Mouse (Mus musculus) CD4-positive naive resting alpha-beta T cell, adult 57 days (primary cell): Measurements from ENCODE around the gene Ezh1. TPM values are rescaled to one million over a fixed set of nuclear protein-coding genes. Genes with fewer than 3 reads are reported as not detected.

Source experiments
- total RNA-seq: library from RNA; stranded (reverse); gene quantifications from one replicate; pipeline ENCODE4 v1.2.4, GENCODE M21; 2023

Gene Ezh1
- total RNA-seq = 91.5 TPM

DNA sequence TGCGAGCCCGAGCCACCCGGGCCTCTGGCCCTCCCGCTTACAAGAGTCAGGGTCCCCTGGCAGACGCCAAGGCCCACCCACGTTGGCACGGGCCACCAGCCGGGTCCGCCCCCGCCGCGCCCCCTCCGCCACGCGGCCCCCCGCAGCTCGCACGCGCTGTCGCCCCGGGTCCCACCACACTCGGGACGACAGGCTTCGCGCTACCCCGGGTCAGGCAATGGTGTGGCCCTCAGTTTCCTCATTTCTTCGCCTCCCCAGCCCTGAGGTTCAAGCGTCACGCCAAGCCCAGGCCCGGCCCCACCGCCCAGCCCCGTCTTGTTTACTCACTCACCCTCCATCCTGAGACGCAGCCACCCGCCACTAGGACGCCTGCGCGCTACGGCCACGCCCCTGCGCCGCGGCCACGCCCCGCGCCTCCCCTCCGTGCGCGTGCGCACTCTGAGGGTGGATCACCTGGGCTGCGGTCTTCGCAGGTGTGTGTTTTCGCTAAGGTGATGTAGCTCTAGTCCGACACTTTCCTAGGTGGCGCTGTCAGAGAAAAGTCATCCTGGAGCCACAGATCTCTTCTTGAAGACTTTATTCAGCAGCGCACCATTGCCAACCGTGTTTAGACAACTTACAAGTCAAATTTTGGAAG, at the start of gene Ezh1:
Gene Ezh1, minus strand, starts transcription at position 399 of the 637 bp plus-strand sequence.

DNA sequence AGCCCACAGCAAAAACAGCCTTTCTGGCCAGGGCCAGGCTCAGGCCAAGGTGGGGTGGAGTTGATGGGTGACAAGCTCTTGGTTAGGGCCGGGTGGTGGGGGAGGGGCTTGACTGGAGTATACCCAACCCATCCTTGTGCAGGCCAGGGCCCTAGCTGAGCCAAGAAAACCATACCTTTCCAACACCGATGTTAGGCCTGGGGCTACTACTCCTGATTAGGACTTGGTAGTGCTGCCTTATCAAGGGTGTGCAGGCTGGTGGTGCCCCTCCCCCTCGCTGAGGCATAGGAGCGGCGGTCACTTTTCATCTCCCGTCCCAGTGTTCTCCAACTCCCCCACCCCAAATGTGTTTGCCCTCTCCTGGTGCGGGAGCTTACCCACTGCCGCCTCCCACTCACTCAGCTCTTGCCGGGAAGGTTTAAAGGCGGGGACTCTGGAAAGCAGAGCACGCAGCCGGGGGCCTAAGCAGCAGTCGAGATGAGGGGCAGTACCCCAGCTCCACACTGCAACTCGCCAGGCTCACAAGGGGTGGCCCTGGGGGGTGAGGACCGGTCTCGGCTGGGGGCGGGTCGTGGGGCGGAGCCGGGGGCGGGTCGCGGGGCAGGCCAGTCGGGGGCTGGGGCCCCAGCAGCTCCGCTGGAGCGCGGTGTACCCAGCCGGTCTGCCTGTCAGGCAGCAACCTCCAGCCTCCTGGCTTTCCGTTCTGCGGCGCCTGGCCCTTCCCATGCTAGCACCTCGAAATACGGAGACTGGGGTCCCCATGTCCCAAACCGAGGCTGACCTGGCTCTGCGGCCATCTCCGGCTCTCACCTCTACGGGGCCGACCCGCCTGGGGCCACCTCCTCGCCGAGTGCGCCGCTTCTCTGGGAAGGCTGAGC, 33.9 kb upstream of the Ezh1 start, which contains the start of gene Wnk4:
Gene Wnk4, plus strand, starts transcription at position 620 of the 878 bp plus-strand sequence.

DNA sequence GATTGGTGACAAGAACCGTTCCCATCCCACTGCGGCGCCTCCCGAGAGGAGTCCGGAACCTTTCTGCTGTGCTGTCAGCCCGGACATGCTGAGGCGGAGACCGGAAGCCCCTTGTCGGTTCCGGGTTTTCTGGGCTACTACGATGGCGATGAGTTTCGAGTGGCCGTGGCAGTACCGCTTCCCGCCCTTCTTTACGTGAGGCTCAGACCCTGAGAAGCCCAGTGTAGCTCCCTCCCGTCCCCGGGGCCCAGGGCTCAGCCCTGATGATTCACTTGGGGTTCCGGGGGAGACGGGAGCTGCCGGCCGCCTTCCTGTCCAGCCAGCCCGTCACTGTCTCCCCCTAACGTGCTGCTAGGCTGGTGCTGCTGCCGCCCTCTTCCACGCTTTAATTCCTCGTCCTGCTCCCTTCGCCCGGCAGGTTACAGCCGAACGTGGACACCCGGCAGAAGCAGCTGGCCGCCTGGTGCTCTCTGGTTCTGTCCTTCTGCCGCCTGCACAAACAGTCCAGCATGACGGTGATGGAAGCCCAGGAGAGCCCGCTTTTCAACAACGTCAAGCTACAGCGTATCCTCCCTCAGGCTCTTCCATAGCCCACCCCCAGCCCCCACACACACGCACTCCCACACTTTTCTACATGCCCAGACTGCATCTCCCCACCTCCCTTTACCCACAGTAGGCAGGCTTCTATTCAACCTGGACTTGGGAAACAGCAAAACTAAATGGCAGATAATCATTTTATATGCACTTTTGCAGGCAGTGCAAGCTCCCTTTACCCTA, 27.5 kb upstream of the Ezh1 start, which contains the start of gene Vps25:
Gene Vps25, plus strand, starts transcription at position 95 of the 777 bp plus-strand sequence.

DNA sequence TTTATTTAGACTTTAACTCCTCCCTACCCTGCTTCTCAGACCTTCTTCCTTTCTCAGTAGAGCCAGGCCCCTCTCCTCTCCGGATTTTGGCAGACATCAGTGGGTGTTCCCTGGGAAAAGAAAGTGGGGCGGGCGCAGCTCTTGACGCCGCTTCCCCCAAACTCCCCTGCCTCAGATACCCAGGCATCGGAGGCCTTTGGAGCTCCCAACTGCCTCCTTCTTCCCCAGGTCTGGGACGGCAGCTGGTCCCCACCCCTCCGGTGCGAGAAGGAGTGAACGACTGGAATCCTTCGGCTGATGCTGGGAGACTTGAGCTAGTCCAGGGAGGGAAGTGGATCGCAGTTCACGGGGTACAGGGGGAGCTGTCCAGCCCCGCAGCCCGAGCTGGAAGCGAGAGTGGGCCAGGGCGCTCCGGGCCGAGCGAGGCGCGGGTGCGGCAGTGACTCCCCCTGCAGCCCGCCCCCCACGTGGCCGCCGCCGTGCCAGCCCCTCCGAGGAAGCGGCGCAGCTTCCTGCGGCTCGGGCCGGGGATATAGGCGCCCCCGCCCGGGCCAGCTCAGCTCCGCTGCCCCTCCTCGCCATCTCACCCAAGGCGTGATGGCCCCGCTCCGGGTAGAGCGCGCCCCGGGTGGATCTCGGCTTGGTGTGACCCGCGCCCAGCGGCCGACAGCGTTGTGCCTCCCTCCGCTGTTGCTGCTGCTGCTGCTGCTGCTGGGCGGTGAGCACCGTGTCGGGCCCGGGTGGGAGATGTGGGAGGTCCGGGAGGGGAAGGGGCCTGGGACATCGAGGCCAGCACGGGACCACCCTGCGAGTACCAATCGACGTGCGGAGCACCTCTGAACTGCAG, 19.8 kb upstream of the Ezh1 start, which contains the start of gene Ramp2:
Gene Ramp2, plus strand, starts transcription at position 174 of the 847 bp plus-strand sequence.

DNA sequence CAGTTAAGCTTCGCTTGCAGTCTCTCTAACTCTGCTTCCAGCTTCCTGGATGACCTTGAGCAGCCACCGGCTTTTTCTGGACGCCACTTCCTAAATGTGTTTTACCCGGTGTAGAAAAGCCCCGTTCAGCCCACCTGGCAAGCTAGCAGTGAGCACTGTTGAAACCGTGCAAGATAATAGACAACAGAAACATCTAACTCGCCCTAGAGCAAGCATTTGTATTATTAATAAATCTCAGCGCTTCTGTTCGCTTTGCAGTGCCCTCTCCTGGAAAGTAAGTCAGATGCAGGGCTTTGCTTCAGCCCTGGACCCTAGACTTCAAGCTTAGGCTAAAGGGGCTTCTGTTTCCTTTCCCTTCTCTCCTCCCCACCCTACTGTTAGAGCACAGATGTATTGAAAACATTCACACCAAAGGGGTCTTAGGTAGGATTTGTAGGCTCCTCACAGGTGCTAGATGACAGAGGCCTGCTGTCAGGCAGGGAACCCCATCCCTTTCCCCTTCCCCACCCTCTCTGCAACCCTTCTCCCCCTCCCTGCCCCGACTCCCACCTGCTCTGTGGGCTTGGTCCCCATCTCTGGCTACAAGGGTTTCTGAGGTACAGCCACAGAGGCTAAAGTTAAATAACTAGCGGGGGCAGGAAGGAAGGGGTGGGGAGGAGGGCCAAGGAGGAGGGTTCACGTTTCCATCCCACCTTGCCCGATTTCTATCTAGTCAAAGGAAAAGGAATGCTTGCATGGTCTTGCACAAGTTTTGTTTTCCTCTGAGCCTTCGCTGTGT, 51.2 kb downstream of the Ezh1 start, which contains the start of gene Ccr10:
Gene Ccr10, minus strand, starts transcription at position 593 of the 778 bp plus-strand sequence.

DNA sequence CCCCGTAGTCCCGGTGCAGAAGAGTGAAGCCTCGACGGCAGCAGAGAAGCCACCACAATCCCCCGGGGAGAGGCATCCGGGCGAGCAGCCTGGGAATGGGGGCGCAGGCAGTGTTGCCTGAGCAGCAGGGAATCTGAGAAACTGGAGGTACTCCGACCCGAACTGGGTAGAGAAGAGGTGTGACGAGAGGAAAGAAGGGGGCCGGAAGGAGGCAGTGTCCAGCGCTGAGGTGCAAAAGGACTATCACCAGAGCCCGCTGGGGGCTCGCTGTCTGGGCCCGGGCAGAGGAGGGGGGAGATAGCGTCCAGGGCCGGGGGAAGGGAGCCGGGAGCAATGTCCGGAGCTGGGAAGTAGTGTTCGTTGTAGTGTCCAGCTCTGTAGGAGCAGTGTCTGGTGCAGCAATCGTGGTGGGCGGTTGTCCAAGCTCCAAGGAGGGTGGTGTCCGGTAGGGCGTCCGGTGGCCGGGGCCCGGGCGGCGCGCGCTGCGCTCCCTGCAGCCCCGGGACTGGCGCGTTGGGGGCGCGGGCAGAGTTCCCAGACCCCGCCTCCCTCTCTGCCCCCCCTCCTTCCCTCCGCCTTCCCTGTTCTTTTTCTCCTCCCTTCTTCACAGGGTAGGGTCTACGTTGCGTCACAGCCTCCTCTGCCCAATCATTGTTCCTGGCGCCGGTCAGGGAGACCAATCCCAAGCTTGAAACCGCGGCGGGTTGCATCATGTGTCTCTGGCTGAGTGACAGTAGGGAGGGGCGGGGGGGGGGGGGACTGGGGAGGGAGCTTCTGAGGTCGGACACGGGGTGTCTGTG, 55.3 kb downstream of the Ezh1 start, which contains the start of gene Plekhh3:
Gene Plekhh3, minus strand, starts transcription at position 541 of the 800 bp plus-strand sequence.

DNA sequence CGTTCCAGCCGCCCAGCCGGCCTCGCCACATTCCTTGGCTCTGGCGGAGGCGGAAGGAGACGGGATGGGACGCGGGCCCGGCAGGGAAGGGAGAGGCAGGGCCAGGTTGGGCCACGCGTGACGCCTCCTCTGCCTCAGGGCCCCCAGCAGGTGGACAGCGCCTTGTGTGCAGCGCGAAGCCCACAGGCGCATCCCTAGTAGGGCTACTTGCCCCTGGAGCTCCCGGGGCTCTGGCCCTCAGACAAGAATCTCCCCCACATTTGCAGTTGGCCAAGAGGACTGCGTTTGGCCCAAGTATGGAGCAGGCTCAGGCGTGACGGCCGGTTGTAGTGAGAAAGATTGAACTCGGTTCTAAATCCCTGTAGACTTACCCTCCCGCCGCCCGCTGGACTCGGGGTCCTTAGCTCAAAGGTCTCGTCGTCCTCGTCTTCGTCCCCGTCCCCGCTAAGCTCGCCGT, 55.9 kb downstream of the Ezh1 start, which contains the start of gene Cntnap1:
Gene Cntnap1, plus strand, starts transcription at position 170 of the 457 bp plus-strand sequence.

DNA sequence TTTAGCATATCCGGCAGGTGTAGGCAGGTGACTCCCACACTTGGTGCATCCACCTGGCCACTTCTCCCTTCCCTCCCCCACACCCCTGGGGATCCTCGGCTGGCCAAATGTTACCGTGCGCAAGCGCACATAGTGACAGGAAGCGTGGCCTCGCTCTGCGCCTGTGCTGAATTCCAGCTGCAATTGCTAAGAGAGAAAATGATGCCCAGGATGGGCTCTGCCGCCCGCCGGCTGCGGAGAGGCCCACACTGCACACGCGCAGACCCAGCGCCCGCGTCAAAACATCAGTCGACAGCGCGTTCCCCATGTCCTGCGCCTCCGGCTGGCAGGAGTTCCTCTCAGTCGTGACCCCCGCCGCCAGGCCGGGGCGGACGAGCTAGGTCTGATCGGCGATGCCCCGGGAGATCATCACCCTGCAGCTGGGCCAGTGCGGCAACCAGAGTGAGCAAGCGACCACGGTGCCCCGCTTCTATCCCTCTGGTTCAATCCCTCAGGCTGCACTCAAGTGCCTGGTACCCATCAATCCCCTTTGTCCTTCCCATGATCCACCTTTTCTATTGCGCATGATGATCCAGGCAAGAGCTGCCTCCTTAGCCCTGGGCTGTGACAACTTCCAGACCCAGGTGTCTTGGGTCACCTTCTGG, 70.4 kb downstream of the Ezh1 start, which contains the start of gene Tubg2:
Gene Tubg2, plus strand, starts transcription at position 180 of the 644 bp plus-strand sequence.

Other genes with a start within 250 kb of the Ezh1 start
- gene Atp6v0a1, start 217.0 kb downstream of the Ezh1 start, total RNA-seq = 4.4 TPM
- 9.6 TPM for gene Naglu, start 156.5 kb downstream of the Ezh1 start, total RNA-seq
- gene Hsd17b1, start 148.1 kb downstream of the Ezh1 start, total RNA-seq = 2.8 TPM
- 11.5 TPM for gene Coasy, start 143.9 kb downstream of the Ezh1 start, total RNA-seq
- 47.4 TPM for gene Mlx, start 139.2 kb downstream of the Ezh1 start, total RNA-seq
- gene Psmc3ip, start 131.0 kb downstream of the Ezh1 start, total RNA-seq = 3.9 TPM
- gene Retreg3, start 106.6 kb downstream of the Ezh1 start, total RNA-seq = 86.7 TPM
- 15.4 TPM for gene Tubg1, start 106.5 kb downstream of the Ezh1 start, total RNA-seq
- gene Tubg2, start 70.6 kb downstream of the Ezh1 start, total RNA-seq = 0.98 TPM
- 0.38 TPM for gene Cntnap1, start 55.9 kb downstream of the Ezh1 start, total RNA-seq
- 0.56 TPM for gene Plekhh3, start 55.1 kb downstream of the Ezh1 start, total RNA-seq
- not detected for gene Ccr10, start 51.0 kb downstream of the Ezh1 start, total RNA-seq
- 0.92 TPM for gene Ramp2, start 19.6 kb upstream of the Ezh1 start, total RNA-seq
- 65.9 TPM for gene Vps25, start 27.2 kb upstream of the Ezh1 start, total RNA-seq
- 2.5 TPM for gene Wnk4, start 34.1 kb upstream of the Ezh1 start, total RNA-seq
- not detected for gene Cntd1, start 52.5 kb upstream of the Ezh1 start, total RNA-seq
- gene Coa3, start 52.7 kb upstream of the Ezh1 start, total RNA-seq = 26.4 TPM
- 187 TPM for gene Becn1, start 75.8 kb upstream of the Ezh1 start, total RNA-seq
- gene Psme3, start 89.8 kb upstream of the Ezh1 start, total RNA-seq = 128 TPM
- gene Aoc2, start 98.6 kb upstream of the Ezh1 start, total RNA-seq = 22.4 TPM
- gene Aoc3, start 104.1 kb upstream of the Ezh1 start, total RNA-seq = 0.68 TPM
- gene G6pc, start 141.1 kb upstream of the Ezh1 start, total RNA-seq = not detected
- gene Aarsd1, start 191.2 kb upstream of the Ezh1 start, total RNA-seq = 21.6 TPM
- gene Gm27029, start 198.3 kb upstream of the Ezh1 start, total RNA-seq = 3.0 TPM
- gene Rundc1, start 198.6 kb upstream of the Ezh1 start, total RNA-seq = 22.3 TPM
- 5.2 TPM for gene Ptges3l, start 198.9 kb upstream of the Ezh1 start, total RNA-seq
- gene Rpl27, start 215.8 kb upstream of the Ezh1 start, total RNA-seq = 120 TPM
- 71.2 TPM for gene Ifi35, start 221.9 kb upstream of the Ezh1 start, total RNA-seq
- 1.2 TPM for gene Rnd2, start 238.5 kb upstream of the Ezh1 start, total RNA-seq
- 8.6 TPM for gene Vat1, start 239.8 kb upstream of the Ezh1 start, total RNA-seq